Mouse (Mus musculus) kidney, embryonic 14.5 days (tissue): ENCODE measurements around the gene Sftpd. TPM values are rescaled to one million over a fixed set of nuclear protein-coding genes. Genes with fewer than 3 reads are reported as not detected.

Source experiments
- ATAC-seq: fragments of 200-750 bp; cut with Nextera tagmentation; 2 replicates; pipeline ENCODE4 v1.8.0; 2017; ENCODE audit warnings: moderate number of reproducible peaks, mild to moderate bottlenecking, moderate TSS enrichment, moderate library complexity; ENCODE audit not compliant: low FRiP score, low TSS enrichment
- H3K27ac ChIP-seq: fragments of 300-500 bp; sonication (generic); 2 replicates; pipeline ENCODE4 v1.5.1; 2014; ENCODE audit warnings: low read depth, mild to moderate bottlenecking, low read length, moderate library complexity, mixed read lengths
- H3K27me3 ChIP-seq: fragments of 300-500 bp; sonication (generic); 2 replicates; pipeline ENCODE4 v1.6.1; 2014; ENCODE audit warnings: mild to moderate bottlenecking, low read length; ENCODE audit not compliant: control insufficient read depth, insufficient read depth
- H3K36me3 ChIP-seq: fragments of 300-500 bp; sonication (generic); 2 replicates; pipeline ENCODE4 v1.6.1; 2014; ENCODE audit warnings: low read length, mixed read lengths; ENCODE audit not compliant: control insufficient read depth, insufficient read depth
- H3K4me1 ChIP-seq: fragments of 300-500 bp; sonication (generic); 2 replicates; pipeline ENCODE4 v1.6.1; 2014; ENCODE audit warnings: low read length, mixed read lengths; ENCODE audit not compliant: control insufficient read depth, insufficient read depth
- H3K4me2 ChIP-seq: fragments of 300-500 bp; sonication (generic); replicated peaks from 2 replicates; pipeline ENCODE4 v1.6.1; 2014; ENCODE audit warnings: low read depth, mild to moderate bottlenecking, low read length
- H3K4me3 ChIP-seq: fragments of 300-500 bp; sonication (generic); 2 replicates; pipeline ENCODE4 v1.5.1; 2014; ENCODE audit warnings: mild to moderate bottlenecking, low read length
- H3K9ac ChIP-seq: fragments of 300-500 bp; sonication (generic); 2 replicates; pipeline ENCODE4 v1.6.1; 2014; ENCODE audit warnings: low read depth, mild to moderate bottlenecking, low read length, moderate library complexity
- H3K9me3 ChIP-seq: fragments of 300-500 bp; sonication (generic); 2 replicates; pipeline ENCODE4 v1.6.1; 2016; ENCODE audit warnings: low read length; ENCODE audit not compliant: control insufficient read depth
- WGBS: fragments of 180-500 bp; shearing (Covaris S2); extraction: QIAGEN DNeasy Blood & Tissue Kit; methylation state at CpG from one replicate; pipeline ENCODE4 v1.1.7; 2014; 5-methylcytosine and 5-hydroxymethylcytosine counted together
- polyA plus RNA-seq: library from polyadenylated mRNA; unstranded; fragments of >200 nt; fragmentation: Nextera tagmentation; extraction: Ambion mirVana; gene quantifications from 2 replicates; pipeline ENCODE4 v1.2.1, GENCODE M21; 2014

Sftpd gene
- polyA plus RNA-seq, result not detected in 2 replicates

DNA sequence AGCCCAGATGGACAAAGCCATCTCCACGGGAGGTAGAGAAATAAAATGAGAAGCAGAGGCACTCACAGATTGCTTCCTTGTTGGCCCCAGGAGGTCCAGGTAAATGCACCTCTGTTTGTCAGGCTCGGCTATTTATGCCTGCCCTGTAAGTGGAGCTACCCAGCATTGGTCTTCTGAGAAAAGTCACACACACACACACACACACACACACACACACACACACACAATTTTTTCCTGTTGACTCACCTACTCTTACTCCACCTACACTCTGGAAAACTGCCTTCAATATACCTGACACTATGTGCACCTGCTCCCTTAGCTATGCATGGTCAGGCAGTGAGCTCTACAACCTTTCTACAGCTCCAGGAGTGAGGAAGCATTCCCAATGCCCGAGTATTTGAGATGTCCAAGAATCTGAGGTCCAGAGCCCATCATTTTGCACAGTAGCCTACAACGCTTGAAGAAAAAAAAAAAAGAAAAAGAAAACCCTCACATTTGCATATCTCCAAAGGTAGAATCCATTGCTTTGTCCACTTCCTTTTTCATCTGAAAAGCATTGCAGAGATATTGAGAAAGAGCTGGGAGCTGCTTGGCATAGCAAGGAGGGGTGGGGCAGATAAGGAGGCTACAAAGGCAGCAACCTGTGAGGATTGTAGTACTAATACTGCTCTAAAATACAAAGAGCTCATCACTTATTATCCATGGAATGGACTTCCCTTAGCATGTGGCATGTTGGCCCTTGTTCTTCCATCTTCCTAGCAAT is at the start of gene Sftpd:
Sftpd (minus strand) TSS at position 91 of the 763 bp plus-strand sequence.
- no peaks in the 10 kb centered on the region for H3K36me3 ChIP-seq
- H3K4me1 ChIP-seq, result no peaks in the 10 kb centered on the region
- no peak within 1 kb of the TSS for H3K4me3 ChIP-seq
- H3K9me3 ChIP-seq, result no peaks in the 10 kb centered on the region
- no peak within 1 kb of the TSS for H3K27ac ChIP-seq
- no peak within 1 kb of the TSS for H3K9ac ChIP-seq
- WGBS, result 73% methylated on average over 4 of the region's 4 CpGs
- ATAC-seq, result no peak
- H3K27me3 ChIP-seq, result no peaks in the 10 kb centered on the region
- no peak within 1 kb of the TSS for H3K4me2 ChIP-seq

DNA sequence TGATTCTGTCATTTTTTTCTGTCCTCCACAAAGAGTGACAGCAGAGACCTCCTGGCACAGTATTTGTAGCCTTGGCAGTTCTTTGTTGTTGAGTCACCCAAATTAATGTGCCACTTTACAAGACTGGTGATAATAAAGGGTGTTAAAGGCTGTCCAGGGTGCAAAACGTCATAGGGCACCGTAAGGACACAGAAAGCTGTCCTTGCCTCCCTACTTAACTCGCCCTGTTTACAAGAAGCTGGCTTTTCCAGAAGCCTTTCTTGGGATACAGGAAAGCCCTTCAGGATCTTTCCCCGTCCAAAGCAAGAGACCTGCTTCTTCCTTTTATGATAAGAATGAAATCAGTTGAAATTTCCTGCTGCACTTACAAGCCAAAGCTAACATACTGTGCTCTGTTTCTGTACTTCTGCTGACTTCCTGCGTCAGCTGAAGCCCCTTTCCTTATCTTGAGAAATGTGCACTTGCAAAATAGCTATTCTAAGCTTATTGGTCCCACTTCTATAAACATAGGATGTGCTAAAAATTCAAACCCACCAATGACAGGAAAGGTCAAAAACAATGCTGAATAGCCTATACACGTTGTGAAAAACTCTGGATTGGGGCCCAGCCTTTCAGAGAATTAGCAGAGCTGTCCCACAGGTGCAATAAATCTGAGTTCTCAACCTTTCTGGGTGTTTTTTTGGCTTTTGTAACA is 13.2 kb upstream of the Sftpd start:
- ATAC-seq, result peak; percentile 49; the same call in 1 of the 2 replicates
- WGBS, result 47% methylated on average over 6 of the region's 6 CpGs
- H3K27me3 ChIP-seq, result no peaks in the 10 kb centered on the region
- no peak overlapping the region for H3K4me3 ChIP-seq
- H3K9me3 ChIP-seq, result no peaks in the 10 kb centered on the region
- H3K36me3 ChIP-seq, result no peaks in the 10 kb centered on the region
- no peak overlapping the region for H3K9ac ChIP-seq
- H3K4me1 ChIP-seq, result no peaks in the 10 kb centered on the region
- H3K4me2 ChIP-seq, result no peak overlapping the region
- no peak overlapping the region for H3K27ac ChIP-seq

- 88% methylated on average over 2 of the region's 2 CpGs for WGBS
- H3K36me3 ChIP-seq, result no peaks in the 10 kb centered on the region
- H3K27me3 ChIP-seq, result no peaks in the 10 kb centered on the region
These were observed 4.5 kb upstream of the Sftpd start for GRCm38 (mm10) chr14:41189496-41189895.

GRCm38 (mm10) chr14:41174802-41175201 is 10.1 kb downstream of the Sftpd start:
- Histone ChIP-seq H3K27me3 (no peaks in the 10 kb centered on the region), H3K36me3 (no peaks in the 10 kb centered on the region), H3K4me3 (no peak overlapping the region), H3K27ac (no peak overlapping the region), H3K9ac (no peak overlapping the region), H3K4me1 (no peaks in the 10 kb centered on the region), H3K4me2 (no peak overlapping the region), H3K9me3 (no peaks in the 10 kb centered on the region)
- no peak for ATAC-seq
- 65% methylated on average over 1 of the region's 1 CpGs for WGBS

More at GRCm38 (mm10) chr14:41189496-41189895, 4.5 kb upstream of the Sftpd start:
- no peak overlapping the region for H3K4me3 ChIP-seq
- ATAC-seq, result no peak
- H3K27ac ChIP-seq, result no peak overlapping the region
- H3K9ac ChIP-seq, result no peak overlapping the region
- no peaks in the 10 kb centered on the region for H3K9me3 ChIP-seq
- no peaks in the 10 kb centered on the region for H3K4me1 ChIP-seq
- H3K4me2 ChIP-seq, result no peak overlapping the region

DNA sequence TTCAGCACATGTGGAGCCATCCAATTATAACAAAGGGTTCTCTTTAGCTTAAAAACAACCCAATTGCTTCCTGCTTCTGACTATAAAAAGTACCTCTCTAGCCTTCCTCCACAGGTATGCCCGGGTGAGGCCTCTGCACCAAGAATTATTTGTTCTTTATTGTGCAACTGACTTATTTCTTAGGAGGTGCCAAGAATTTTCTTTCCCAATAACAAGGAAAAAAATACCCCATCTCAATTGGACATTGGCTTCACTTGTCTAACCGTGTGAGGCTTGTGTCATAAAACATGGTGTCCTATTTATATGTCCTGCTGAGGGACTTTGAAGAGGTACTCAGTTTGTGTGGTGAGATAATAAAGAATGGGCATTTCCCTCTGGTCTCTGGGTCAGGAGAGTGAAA is 14.4 kb downstream of the Sftpd start:
- Histone ChIP-seq H3K27ac (no peak overlapping the region), H3K36me3 (no peaks in the 10 kb centered on the region), H3K4me3 (no peak overlapping the region), H3K4me1 (no peaks in the 10 kb centered on the region), H3K9ac (no peak overlapping the region), H3K27me3 (no peaks in the 10 kb centered on the region), H3K9me3 (no peaks in the 10 kb centered on the region), H3K4me2 (no peak overlapping the region)
- no peak for ATAC-seq
- WGBS, result 73% methylated on average over 2 of the region's 2 CpGs

DNA sequence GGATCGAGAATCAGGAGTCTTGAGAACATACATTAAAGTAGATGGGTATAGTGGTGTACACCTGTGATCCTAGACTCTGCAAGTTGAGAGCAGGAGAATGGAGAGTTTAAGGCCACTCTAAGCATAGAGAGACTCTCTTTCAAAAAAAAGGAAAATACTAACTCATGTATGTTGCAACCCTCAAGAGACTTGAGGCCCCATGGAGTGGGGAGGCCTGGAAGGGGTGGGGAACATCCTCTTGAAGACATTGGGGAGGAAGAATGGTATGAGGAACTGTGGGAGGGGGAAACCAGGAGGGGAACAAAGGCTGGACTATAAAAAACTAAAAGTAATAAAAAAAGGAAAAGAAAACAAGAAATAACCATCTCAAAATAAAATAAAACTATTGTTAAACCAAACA is 16.4 kb downstream of the Sftpd start:
- 91% methylated on average over 1 of the region's 1 CpGs for WGBS
- Histone ChIP-seq H3K27me3 (no peaks in the 10 kb centered on the region), H3K4me2 (no peak overlapping the region), H3K9me3 (no peaks in the 10 kb centered on the region), H3K4me3 (no peak overlapping the region), H3K9ac (no peak overlapping the region), H3K4me1 (no peaks in the 10 kb centered on the region), H3K36me3 (no peaks in the 10 kb centered on the region), H3K27ac (no peak overlapping the region)
- no peak for ATAC-seq

GRCm38 (mm10) chr14:41167278-41167677 is 17.7 kb downstream of the Sftpd start:
- H3K4me2 ChIP-seq, result no peak overlapping the region
- no peaks in the 10 kb centered on the region for H3K27me3 ChIP-seq
- H3K9ac ChIP-seq, result no peak overlapping the region
- H3K4me3 ChIP-seq, result no peak overlapping the region
- no peaks in the 10 kb centered on the region for H3K36me3 ChIP-seq
- no peaks in the 10 kb centered on the region for H3K4me1 ChIP-seq
- H3K9me3 ChIP-seq, result no peaks in the 10 kb centered on the region
- 55% methylated on average over 5 of the region's 5 CpGs for WGBS
- no peak for ATAC-seq
- H3K27ac ChIP-seq, result no peak overlapping the region

DNA sequence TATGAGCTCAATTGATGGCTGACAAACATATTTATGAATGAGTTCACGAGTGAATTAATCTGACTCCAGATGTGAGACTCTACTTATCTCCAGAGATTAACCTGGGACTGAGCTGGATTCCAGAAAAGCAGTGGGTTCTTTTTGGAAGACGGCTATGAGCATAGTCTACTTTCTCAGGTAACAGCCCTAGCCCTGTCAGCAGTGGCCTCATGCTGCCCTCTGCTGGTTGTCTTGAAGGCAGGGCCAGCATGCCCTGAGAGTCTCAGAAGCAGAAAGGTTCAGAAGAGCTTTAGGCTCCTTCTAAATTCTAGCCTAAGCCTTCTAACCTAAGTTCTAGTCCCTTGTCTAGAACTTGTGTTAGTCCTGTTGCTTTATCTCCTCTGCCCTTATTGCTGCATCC is 22.3 kb downstream of the Sftpd start:
- WGBS, result 14% methylated on average over 2 of the region's 2 CpGs
- Histone ChIP-seq H3K9ac (no peak overlapping the region), H3K27me3 (no peaks in the 10 kb centered on the region), H3K36me3 (no peaks in the 10 kb centered on the region), H3K4me1 (no peaks in the 10 kb centered on the region), H3K4me2 (no peak overlapping the region), H3K4me3 (no peak overlapping the region), H3K27ac (no peak overlapping the region), H3K9me3 (no peaks in the 10 kb centered on the region)
- no peak for ATAC-seq

- WGBS, result 34% methylated on average over 1 of the region's 1 CpGs
These were observed 24.2 kb downstream of the Sftpd start for GRCm38 (mm10) chr14:41160743-41161142.

More at GRCm38 (mm10) chr14:41160743-41161142, 24.2 kb downstream of the Sftpd start:
- Histone ChIP-seq H3K4me3 (no peak overlapping the region), H3K4me1 (no peaks in the 10 kb centered on the region), H3K9me3 (no peaks in the 10 kb centered on the region), H3K36me3 (no peaks in the 10 kb centered on the region), H3K9ac (no peak overlapping the region), H3K27me3 (no peaks in the 10 kb centered on the region), H3K27ac (no peak overlapping the region), H3K4me2 (no peak overlapping the region)
- no peak for ATAC-seq
